Mouse (Mus musculus) hindbrain, embryonic 15.5 days (tissue): ENCODE measurements around the gene Clnk. TPM values are rescaled to one million over a fixed set of nuclear protein-coding genes. Genes with fewer than 3 reads are reported as not detected.

Source experiments
- ATAC-seq: fragments of 200-750 bp; cut with Nextera tagmentation; 2 replicates; pipeline ENCODE4 v1.8.0; 2017; ENCODE audit warnings: low read depth, moderate number of reproducible peaks, moderate TSS enrichment; ENCODE audit not compliant: low FRiP score
- H3K27ac ChIP-seq: fragments of 300-500 bp; sonication (generic); replicated peaks from 2 replicates; pipeline ENCODE4 v1.5.1; 2015; ENCODE audit warnings: mild to moderate bottlenecking, inconsistent platforms
- H3K27me3 ChIP-seq: fragments of 300-500 bp; sonication (generic); 2 replicates; pipeline ENCODE4 v1.6.1; 2015; ENCODE audit warnings: control low read depth, inconsistent platforms
- H3K36me3 ChIP-seq: fragments of 300-500 bp; sonication (generic); 2 replicates; pipeline ENCODE4 v1.6.1; 2015; ENCODE audit warnings: control low read depth, inconsistent platforms
- H3K4me1 ChIP-seq: fragments of 300-500 bp; sonication (generic); replicated peaks from 2 replicates; pipeline ENCODE4 v1.6.1; 2015; ENCODE audit warnings: control low read depth, inconsistent platforms
- H3K4me2 ChIP-seq: fragments of 300-500 bp; sonication (generic); 2 replicates; pipeline ENCODE4 v1.6.1; 2015; ENCODE audit warnings: moderate library complexity, mild to moderate bottlenecking, inconsistent platforms
- H3K4me3 ChIP-seq: fragments of 300-500 bp; sonication (generic); 2 replicates; pipeline ENCODE4 v1.5.1; 2015; ENCODE audit warnings: mild to moderate bottlenecking, inconsistent platforms
- H3K9ac ChIP-seq: fragments of 300-500 bp; sonication (generic); 2 replicates; pipeline ENCODE4 v1.6.1; 2015; ENCODE audit warnings: inconsistent platforms
- H3K9me3 ChIP-seq: fragments of 300-500 bp; sonication (generic); 2 replicates; pipeline ENCODE4 v1.6.1; 2016; ENCODE audit warnings: control low read depth, inconsistent platforms
- WGBS: fragments of 180-500 bp; shearing (Covaris S2); methylation state at CpG from one replicate; pipeline ENCODE4 v1.1.7; 2015; 5-methylcytosine and 5-hydroxymethylcytosine counted together
- polyA plus RNA-seq: library from polyadenylated mRNA; unstranded; fragments of >200 nt; fragmentation: Nextera tagmentation; extraction: Ambion mirVana; gene quantifications from 2 replicates; pipeline ENCODE4 v1.2.1, GENCODE M21; 2015

Gene Clnk
- polyA plus RNA-seq, 1 experiment from 2014 or later: 0.09 TPM

GRCm38 (mm10) chr5:38788820-38789219, 87.8 kb downstream of the Clnk start:
- H3K4me1 ChIP-seq: peaks cover 24% of the 10 kb centered on the region
- no peak overlapping the region for H3K4me3 ChIP-seq
- H3K36me3 ChIP-seq: no peaks in the 10 kb centered on the region
- H3K27ac ChIP-seq: no peak overlapping the region
- no peak overlapping the region for H3K4me2 ChIP-seq
- no peak for ATAC-seq
- H3K9me3 ChIP-seq: no peaks in the 10 kb centered on the region
- WGBS: 79% methylated on average over 5 of the region's 5 CpGs
- no peak overlapping the region for H3K9ac ChIP-seq
- H3K27me3 ChIP-seq: 0 out of 2 replicates have a peak, but pooled peaks cover 4% of the 10 kb centered on the region

DNA sequence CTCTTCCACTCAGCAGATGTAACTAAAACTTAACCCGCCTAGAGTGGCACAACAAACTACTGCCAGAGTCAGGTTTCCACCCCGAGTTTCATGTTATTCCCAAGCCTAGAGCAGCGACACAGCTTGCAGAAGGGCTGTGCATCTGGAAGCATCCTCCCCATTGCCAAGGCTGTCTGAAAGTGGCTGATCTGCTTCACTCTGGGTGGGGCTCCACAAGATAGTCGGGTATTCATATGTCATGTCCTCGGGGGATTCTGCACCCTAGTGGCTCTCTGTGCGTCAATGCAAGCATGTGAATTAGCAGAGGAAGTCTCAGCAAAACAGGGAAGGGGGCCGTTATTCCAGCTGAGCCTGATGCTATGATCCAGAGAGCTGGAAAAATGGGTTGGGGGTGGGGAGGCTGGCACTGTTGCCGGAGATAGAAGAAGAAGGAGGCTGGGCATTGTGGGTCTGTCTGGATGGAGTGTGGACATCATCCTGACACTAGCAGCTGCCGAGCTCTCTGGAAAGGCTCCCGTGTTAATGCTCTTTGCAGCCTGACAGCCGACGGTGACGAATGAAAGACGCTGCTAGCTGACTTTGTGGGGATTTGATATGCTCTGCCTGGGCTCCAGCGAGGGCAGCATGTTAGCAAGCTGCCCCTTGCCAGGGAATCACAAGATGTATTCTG, 88.6 kb downstream of the Clnk start:
- WGBS: 20% methylated on average over 15 of the region's 15 CpGs
- ATAC-seq: peak; percentile 68
- Histone ChIP-seq H3K4me1 (peaks cover 24% of the 10 kb centered on the region), H3K27ac (peak overlapping the region; percentile 23), H3K9ac (peak overlapping the region; percentile 27), H3K27me3 (0 out of 2 replicates have a peak, but pooled peaks cover 4% of the 10 kb centered on the region), H3K9me3 (no peaks in the 10 kb centered on the region), H3K36me3 (no peaks in the 10 kb centered on the region), H3K4me3 (peak overlapping the region; percentile 5; the same call in 1 of the 2 replicates), H3K4me2 (peak overlapping the region; percentile 42)

- Histone ChIP-seq H3K27ac (no peak overlapping the region), H3K36me3 (no peaks in the 10 kb centered on the region), H3K9me3 (no peaks in the 10 kb centered on the region), H3K4me3 (no peak overlapping the region), H3K9ac (no peak overlapping the region), H3K27me3 (0 out of 2 replicates have a peak, but pooled peaks cover 4% of the 10 kb centered on the region), H3K4me1 (peaks cover 24% of the 10 kb centered on the region), H3K4me2 (no peak overlapping the region)
- 51% methylated on average over 15 of the region's 15 CpGs for WGBS
- no peak for ATAC-seq
These were observed 90.5 kb downstream of the Clnk start for GRCm38 (mm10) chr5:38786126-38786525.

GRCm38 (mm10) chr5:38785686-38786085, 90.9 kb downstream of the Clnk start:
- Histone ChIP-seq H3K9me3 (no peaks in the 10 kb centered on the region), H3K27me3 (0 out of 2 replicates have a peak, but pooled peaks cover 4% of the 10 kb centered on the region), H3K4me3 (no peak overlapping the region), H3K36me3 (no peaks in the 10 kb centered on the region), H3K27ac (no peak overlapping the region), H3K9ac (no peak overlapping the region), H3K4me1 (peaks cover 24% of the 10 kb centered on the region), H3K4me2 (no peak overlapping the region)
- no peak for ATAC-seq
- WGBS: 78% methylated on average over 8 of the region's 8 CpGs

DNA sequence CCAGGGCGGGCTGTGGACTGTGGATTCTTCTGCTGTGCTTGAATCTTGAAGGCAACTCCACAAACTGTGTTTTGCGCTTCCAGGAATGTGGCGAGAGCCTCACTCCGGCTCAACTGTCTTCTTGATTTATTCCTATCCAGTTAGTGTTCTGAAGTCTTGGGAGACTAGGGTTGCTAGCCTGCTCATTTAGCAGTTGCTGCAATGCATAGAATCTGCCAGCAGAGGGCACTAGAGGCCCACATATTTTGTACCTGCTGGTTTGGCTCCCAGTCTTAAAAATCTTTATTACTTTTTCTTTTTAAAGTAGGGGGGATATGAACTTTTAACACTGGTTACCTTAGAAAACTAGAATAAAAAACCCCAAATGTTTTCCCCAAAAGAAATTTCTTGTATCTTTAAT, 94.8 kb downstream of the Clnk start:
- no peaks in the 10 kb centered on the region for H3K36me3 ChIP-seq
- ATAC-seq: no peak
- H3K4me2 ChIP-seq: no peak overlapping the region
- H3K27ac ChIP-seq: no peak overlapping the region
- no peak overlapping the region for H3K4me3 ChIP-seq
- H3K4me1 ChIP-seq: peaks cover 10% of the 10 kb centered on the region; the same call in 1 of the 2 replicates
- no peak overlapping the region for H3K9ac ChIP-seq
- H3K9me3 ChIP-seq: no peaks in the 10 kb centered on the region
- H3K27me3 ChIP-seq: no peaks in the 10 kb centered on the region
- 36% methylated on average over 4 of the region's 4 CpGs for WGBS

DNA sequence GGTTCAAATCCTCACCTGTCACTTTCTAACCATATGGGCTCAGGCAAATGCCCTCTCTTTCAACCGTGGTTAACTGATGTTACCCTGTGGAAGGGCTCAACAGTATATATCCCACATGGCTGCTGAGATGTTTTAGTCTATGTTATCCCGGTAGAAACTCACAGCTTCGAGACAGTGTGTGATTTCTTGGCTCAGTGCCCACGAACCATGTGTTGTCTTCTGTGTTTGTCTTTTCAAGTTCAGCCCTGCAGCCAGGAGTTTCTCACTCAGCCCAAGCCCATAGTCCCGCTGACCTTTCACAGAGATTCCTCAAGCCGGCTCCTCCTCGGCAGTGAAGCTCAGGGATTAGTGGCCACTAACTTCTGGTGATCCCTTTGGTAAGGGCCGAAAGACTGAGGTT, 96.0 kb downstream of the Clnk start:
- H3K27me3 ChIP-seq: no peaks in the 10 kb centered on the region
- no peak for ATAC-seq
- WGBS: 68% methylated on average over 8 of the region's 8 CpGs
- H3K4me2 ChIP-seq: no peak overlapping the region
- no peaks in the 10 kb centered on the region for H3K9me3 ChIP-seq
- no peak overlapping the region for H3K4me3 ChIP-seq
- no peaks in the 10 kb centered on the region for H3K36me3 ChIP-seq
- no peaks in the 10 kb centered on the region for H3K4me1 ChIP-seq
- H3K27ac ChIP-seq: no peak overlapping the region
- H3K9ac ChIP-seq: no peak overlapping the region

- no peak for ATAC-seq
- Histone ChIP-seq H3K9ac (no peak overlapping the region), H3K4me3 (no peak overlapping the region), H3K36me3 (no peaks in the 10 kb centered on the region), H3K4me2 (no peak overlapping the region), H3K27ac (no peak overlapping the region), H3K4me1 (no peaks in the 10 kb centered on the region), H3K27me3 (no peaks in the 10 kb centered on the region), H3K9me3 (no peaks in the 10 kb centered on the region)
- WGBS: 92% methylated on average over 3 of the region's 3 CpGs
These were observed 96.6 kb downstream of the Clnk start for GRCm38 (mm10) chr5:38780045-38780444.

GRCm38 (mm10) chr5:38775500-38775899, 101.1 kb downstream of the Clnk start:
- no peak for ATAC-seq
- Histone ChIP-seq H3K4me2 (no peak overlapping the region), H3K27ac (no peak overlapping the region), H3K27me3 (no peaks in the 10 kb centered on the region), H3K9me3 (no peaks in the 10 kb centered on the region), H3K4me3 (no peak overlapping the region), H3K36me3 (no peaks in the 10 kb centered on the region), H3K4me1 (no peaks in the 10 kb centered on the region), H3K9ac (no peak overlapping the region)
- WGBS: 74% methylated on average over 10 of the region's 10 CpGs

GRCm38 (mm10) chr5:38754950-38755349, 121.7 kb downstream of the Clnk start:
- H3K9me3 ChIP-seq: no peaks in the 10 kb centered on the region
- no peaks in the 10 kb centered on the region for H3K27me3 ChIP-seq
- H3K36me3 ChIP-seq: no peaks in the 10 kb centered on the region
- no peak overlapping the region for H3K4me2 ChIP-seq
- H3K27ac ChIP-seq: no peak overlapping the region
- 16% methylated on average over 3 of the region's 3 CpGs for WGBS
- no peak overlapping the region for H3K4me3 ChIP-seq
- no peaks in the 10 kb centered on the region for H3K4me1 ChIP-seq
- no peak for ATAC-seq
- H3K9ac ChIP-seq: no peak overlapping the region

DNA sequence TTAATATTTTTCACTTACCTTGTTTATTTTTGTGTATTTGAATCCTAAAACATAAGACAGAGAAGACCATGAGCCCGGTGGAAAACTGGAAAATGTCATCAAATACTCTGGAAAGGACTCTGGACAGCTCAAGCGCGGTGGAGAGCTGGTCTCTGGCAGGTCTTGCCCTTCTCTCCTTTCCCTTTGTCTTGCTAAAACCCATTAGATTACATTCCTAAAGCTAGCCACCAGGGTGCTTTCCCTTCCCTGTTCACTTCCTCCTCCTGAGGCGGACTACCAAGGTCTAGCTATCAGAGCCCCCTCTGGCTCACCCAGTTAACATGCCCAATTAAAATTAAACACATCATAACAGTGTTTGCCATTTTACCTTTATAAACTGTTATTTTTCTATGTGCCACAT, 123.9 kb downstream of the Clnk start:
- H3K9me3 ChIP-seq: no peaks in the 10 kb centered on the region
- H3K4me1 ChIP-seq: no peaks in the 10 kb centered on the region
- WGBS: 14% methylated on average over 4 of the region's 4 CpGs
- no peaks in the 10 kb centered on the region for H3K27me3 ChIP-seq
- no peak overlapping the region for H3K27ac ChIP-seq
- H3K4me2 ChIP-seq: no peak overlapping the region
- no peaks in the 10 kb centered on the region for H3K36me3 ChIP-seq
- no peak overlapping the region for H3K4me3 ChIP-seq
- ATAC-seq: no peak
- no peak overlapping the region for H3K9ac ChIP-seq

DNA sequence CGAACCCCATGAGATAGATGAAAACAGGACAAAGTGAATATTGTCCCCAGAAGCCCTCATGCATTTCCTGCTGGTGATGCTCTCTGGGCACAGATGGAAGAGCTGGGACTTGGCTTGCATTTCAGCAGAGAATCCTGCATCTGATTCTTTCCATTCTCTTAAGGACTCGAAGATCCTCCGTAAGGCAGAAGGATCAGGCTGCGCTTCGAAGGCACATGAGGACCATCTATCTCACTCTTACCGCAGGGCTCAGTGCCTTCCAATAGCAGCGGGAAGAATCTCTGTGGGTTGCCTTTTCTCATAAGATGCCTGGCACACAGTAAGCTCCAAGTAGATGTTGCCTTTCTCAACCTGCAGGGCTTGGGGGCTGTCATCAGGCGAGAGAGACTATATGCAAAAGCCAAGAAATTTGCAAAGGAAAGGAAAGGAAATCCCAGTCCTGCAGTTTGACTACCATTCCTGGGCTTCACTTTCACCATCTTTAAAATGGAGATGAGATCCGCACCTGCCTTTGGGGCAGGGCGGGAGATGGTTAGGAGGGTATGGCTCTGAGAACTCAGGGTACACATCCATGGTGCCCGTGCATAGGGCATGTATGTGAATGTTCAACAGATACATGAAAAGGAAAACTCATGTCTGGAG, 167.6 kb downstream of the Clnk start:
- Histone ChIP-seq H3K36me3 (no peaks in the 10 kb centered on the region), H3K27ac (no peak overlapping the region), H3K4me3 (no peak overlapping the region), H3K4me1 (no peaks in the 10 kb centered on the region), H3K4me2 (no peak overlapping the region), H3K9ac (no peak overlapping the region), H3K9me3 (no peaks in the 10 kb centered on the region), H3K27me3 (no peaks in the 10 kb centered on the region)
- WGBS: 67% methylated on average over 11 of the region's 11 CpGs
- ATAC-seq: no peak

- Histone ChIP-seq H3K36me3 (no peaks in the 10 kb centered on the region), H3K9me3 (no peaks in the 10 kb centered on the region), H3K9ac (no peak overlapping the region), H3K4me1 (no peaks in the 10 kb centered on the region), H3K4me2 (no peak overlapping the region), H3K4me3 (no peak overlapping the region), H3K27me3 (no peaks in the 10 kb centered on the region), H3K27ac (no peak overlapping the region)
- whole genome bisulfite sequencing: 78% methylated on average over 7 of the region's 7 CpGs
- ATAC-seq: no peak
These were observed 169.1 kb downstream of the Clnk start for GRCm38 (mm10) chr5:38707364-38708075.
